In the genomic region with DNA sequence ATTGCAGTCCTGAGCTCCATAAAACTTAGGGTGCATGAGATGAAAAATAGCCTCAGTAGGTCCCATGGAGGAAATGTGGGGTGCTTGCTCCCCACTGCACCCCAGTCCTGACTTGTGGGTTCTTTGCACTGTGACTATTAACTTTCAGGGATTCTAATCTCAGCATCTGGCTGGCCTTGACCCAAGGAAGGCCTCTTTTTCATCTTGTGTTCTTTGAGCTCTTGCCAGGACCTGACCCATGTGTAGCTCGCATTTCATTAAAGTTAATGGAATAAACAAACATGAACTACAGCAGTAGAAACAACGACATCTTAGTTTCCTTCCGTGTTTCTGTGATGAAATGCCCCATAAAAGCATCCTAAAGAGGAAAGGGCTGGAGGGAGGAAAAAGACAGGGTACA, we compare ENCODE assay signal across 16 mouse cellular contexts.
DNase-seq lines count a peak whose midpoint lies in the region; ATAC-seq lines count a peak whose summit lies in the region.
"Had no signal": no experiment of that assay in that cellular context is flagged by ENCODE, and none has a peak within 500 bp of the region (broad histone marks: within the 10 kb centered on the region; RNA-seq: fewer than 3 reads in every experiment).

No protein-coding gene starts in this region.

- no peak for ATAC-seq in activated CD4-positive, CD25-positive, alpha-beta regulatory T cell, adult 4 months
- ATAC-seq: CD4-positive, CD25-positive, alpha-beta regulatory T cell, adult 4 months; forebrain, embryonic 13.5 days; forebrain, postnatal 0 days; intestine, embryonic 15.5 days had no signal

- peak; percentile 26 to 60 for DNase-seq in adrenal gland, adult (ENCODE audit: inconsistent age in 2 of 2, low spot score in 1 of 2)
- no peak for DNase-seq in adrenal gland, postnatal 25 days
- DNase-seq in kidney, postnatal 10 days = peak; percentile 12
- DNase-seq in kidney, adult 18-20 months = no peak
- DNase-seq in lung, postnatal 36 days = peak; percentile 4
- no peak for DNase-seq in lung, postnatal 14 days
- DNase-seq: B cell, adult 2 months; cerebellum, adult 2 months; cerebellum, postnatal 10 days; forebrain, postnatal 0 days; gastrocnemius, postnatal 14 days; heart, adult 2 months had no signal

Comparison
In these comparisons a context has a peak if more than half of its experiments do, and no peak if none do; other contexts are left out.
1. DNase-seq: peak in adrenal gland, adult (2 of 2), kidney, postnatal 10 days (single experiment) and lung, postnatal 36 days (single experiment); none in adrenal gland, postnatal 25 days (single experiment), kidney, adult 18-20 months (single experiment) and lung, postnatal 14 days (single experiment).